Mouse (Mus musculus): ENCODE measurements around the gene Aqp9. TPM values are rescaled to one million over a fixed set of nuclear protein-coding genes. Genes with fewer than 3 reads are reported as not detected.

Gene Aqp9
- total RNA-seq, 2 experiments from 2014 or later, result 128 to 163 TPM

- ATAC-seq (replicated peaks; ENCODE audit: low FRiP score, poor library complexity, severe bottlenecking), result no peak
These were observed 5.1 kb upstream of the Aqp9 start for GRCm38 (mm10) chr9:71173533-71173932.

GRCm38 (mm10) chr9:71167473-71168215 is 838 bp downstream of the Aqp9 start:
- ATAC-seq (replicated peaks; ENCODE audit: low FRiP score, poor library complexity, severe bottlenecking), result no peak

- peak; percentile 8; the same call in 1 of the 2 replicates for ATAC-seq (replicated peaks; ENCODE audit: low FRiP score, poor library complexity, severe bottlenecking)
These were observed 1.5 kb downstream of the Aqp9 start for GRCm38 (mm10) chr9:71166871-71167465.

- ATAC-seq (replicated peaks; ENCODE audit: low FRiP score, poor library complexity, severe bottlenecking), result peak; percentile 83
These were observed 2.3 kb downstream of the Aqp9 start for GRCm38 (mm10) chr9:71166019-71166705.

GRCm38 (mm10) chr9:71165510-71165909 is 3.0 kb downstream of the Aqp9 start:
- peak; percentile 15 for ATAC-seq (replicated peaks; ENCODE audit: low FRiP score, poor library complexity, severe bottlenecking)

GRCm38 (mm10) chr9:71165061-71165460 is 3.4 kb downstream of the Aqp9 start:
- no peak for ATAC-seq (replicated peaks; ENCODE audit: low FRiP score, poor library complexity, severe bottlenecking)

- no peak for ATAC-seq (replicated peaks; ENCODE audit: low FRiP score, poor library complexity, severe bottlenecking)
These were observed 4.1 kb downstream of the Aqp9 start for GRCm38 (mm10) chr9:71164353-71164752.

- peak; percentile 26; the same call in 1 of the 2 replicates for ATAC-seq (replicated peaks; ENCODE audit: low FRiP score, poor library complexity, severe bottlenecking)
These were observed 5.4 kb downstream of the Aqp9 start for GRCm38 (mm10) chr9:71162858-71163740.

- ATAC-seq (replicated peaks; ENCODE audit: low FRiP score, poor library complexity, severe bottlenecking), result no peak
These were observed 6.2 kb downstream of the Aqp9 start for GRCm38 (mm10) chr9:71162131-71162857.

GRCm38 (mm10) chr9:71160849-71161711 is 7.4 kb downstream of the Aqp9 start:
- no peak for ATAC-seq (replicated peaks; ENCODE audit: low FRiP score, poor library complexity, severe bottlenecking)

- ATAC-seq (replicated peaks; ENCODE audit: low FRiP score, poor library complexity, severe bottlenecking), result no peak
These were observed 8.8 kb downstream of the Aqp9 start for GRCm38 (mm10) chr9:71159686-71160085.

GRCm38 (mm10) chr9:71159060-71159626 is 9.3 kb downstream of the Aqp9 start:
- ATAC-seq (replicated peaks; ENCODE audit: low FRiP score, poor library complexity, severe bottlenecking), result no peak

GRCm38 (mm10) chr9:71157921-71158646 is 10.4 kb downstream of the Aqp9 start:
- peak; percentile 67 for ATAC-seq (replicated peaks; ENCODE audit: low FRiP score, poor library complexity, severe bottlenecking)

- peak; percentile 53 for ATAC-seq (replicated peaks; ENCODE audit: low FRiP score, poor library complexity, severe bottlenecking)
These were observed 11.9 kb downstream of the Aqp9 start for GRCm38 (mm10) chr9:71156447-71157035.

GRCm38 (mm10) chr9:71155399-71156005 is 13.0 kb downstream of the Aqp9 start:
- no peak for ATAC-seq (replicated peaks; ENCODE audit: low FRiP score, poor library complexity, severe bottlenecking)

- ATAC-seq (replicated peaks; ENCODE audit: low FRiP score, poor library complexity, severe bottlenecking), result no peak
These were observed 17.1 kb downstream of the Aqp9 start for GRCm38 (mm10) chr9:71151386-71151785.

GRCm38 (mm10) chr9:71150175-71150574 is 18.3 kb downstream of the Aqp9 start:
- peak; percentile 81 for ATAC-seq (replicated peaks; ENCODE audit: low FRiP score, poor library complexity, severe bottlenecking)

Data from erythroblast, adult 5-6 weeks (primary cell).